Mouse (Mus musculus) myocyte (in vitro differentiated cells): ENCODE results near the gene Tuba1c. TPM values are rescaled to one million over a fixed set of nuclear protein-coding genes. Genes with fewer than 3 reads are reported as not detected.

Experiments
- H3K27me3 ChIP-seq: one replicate; pipeline ENCODE4 v1.6.1; 2011; ENCODE audit not compliant: control insufficient read depth, insufficient read depth, insufficient read length
- H3K36me3 ChIP-seq: one replicate; pipeline ENCODE4 v1.6.1; 2011; ENCODE audit not compliant: control insufficient read depth, insufficient read depth
- H3K4me2 ChIP-seq: one replicate; pipeline ENCODE4 v1.6.1; 2011; ENCODE audit warnings: low read depth, control low read depth
- H3K4me3 ChIP-seq: one replicate; pipeline ENCODE4 v1.5.1; 2011; ENCODE audit warnings: mild to moderate bottlenecking, control low read depth, moderate library complexity
- H3K79me2 ChIP-seq: one replicate; pipeline ENCODE4 v1.6.1; 2011; ENCODE audit not compliant: control insufficient read depth, insufficient read depth
- H3ac ChIP-seq: one replicate; pipeline ENCODE4 v1.6.1; 2011; ENCODE audit not compliant: control insufficient read depth, insufficient read length
- CEBPB ChIP-seq: IDR thresholded peaks from 2 replicates; pipeline ENCODE4 v1.6.1; 2011; ENCODE audit warnings: mild to moderate bottlenecking, moderate library complexity; ENCODE audit not compliant: poor library complexity, insufficient read depth, severe bottlenecking
- E2F4 ChIP-seq: IDR thresholded peaks from one replicate; pipeline ENCODE4 v1.6.1; 2011; ENCODE audit warnings: mild to moderate bottlenecking, control low read depth, moderate library complexity; ENCODE audit not compliant: insufficient read depth
- MAX ChIP-seq: IDR thresholded peaks from one replicate; pipeline ENCODE4 v1.6.1; 2011; ENCODE audit warnings: low read depth, mild to moderate bottlenecking, control low read depth
- MYOD1 ChIP-seq, 3 experiments: IDR thresholded peaks; one replicate each; pipeline ENCODE4 v1.6.1; 2011; ENCODE audit warnings: control low read depth in 2 of 3, low read depth in 2 of 3, mild to moderate bottlenecking in 2 of 3, moderate library complexity in 1 of 3; ENCODE audit not compliant: insufficient read length in 2 of 3, control insufficient read depth in 1 of 3
- MYOG ChIP-seq, 3 experiments: IDR thresholded peaks; one replicate each; pipeline ENCODE4 v1.6.1; 2011; ENCODE audit warnings: control low read depth in 2 of 3, low read depth in 2 of 3, mild to moderate bottlenecking in 2 of 3; ENCODE audit not compliant: insufficient read length in 2 of 3, control insufficient read depth in 1 of 3, insufficient read depth in 1 of 3
- POLR2A ChIP-seq: IDR thresholded peaks from one replicate; pipeline ENCODE4 v1.6.1; 2011; ENCODE audit warnings: low read depth, mild to moderate bottlenecking, control low read depth, moderate library complexity; ENCODE audit not compliant: insufficient read length
- POLR2AphosphoS2 ChIP-seq: IDR thresholded peaks from one replicate; pipeline ENCODE4 v1.6.1; 2011; ENCODE audit warnings: low read depth, control low read depth; ENCODE audit not compliant: insufficient read length
- REST ChIP-seq: IDR thresholded peaks from one replicate; pipeline ENCODE4 v1.6.1; 2011; ENCODE audit warnings: mild to moderate bottlenecking, control low read depth, moderate library complexity; ENCODE audit not compliant: insufficient read depth, insufficient read length
- SRF ChIP-seq: IDR thresholded peaks from one replicate; pipeline ENCODE4 v1.6.1; 2011; ENCODE audit warnings: low read depth; ENCODE audit not compliant: control insufficient read depth, insufficient read length
- TCF12 ChIP-seq: IDR thresholded peaks from one replicate; pipeline ENCODE4 v1.6.1; 2011; ENCODE audit warnings: mild to moderate bottlenecking, control low read depth; ENCODE audit not compliant: poor library complexity, insufficient read depth, severe bottlenecking
- TCF3 ChIP-seq: IDR thresholded peaks from one replicate; pipeline ENCODE4 v1.6.1; 2011; ENCODE audit warnings: low read depth, control low read depth; ENCODE audit not compliant: insufficient read length
- USF1 ChIP-seq: IDR thresholded peaks from one replicate; pipeline ENCODE4 v1.6.1; 2011; ENCODE audit warnings: low read depth, mild to moderate bottlenecking, control low read depth, moderate library complexity
- polyA plus RNA-seq: library from polyadenylated mRNA; unstranded; fragments of >200 nt; fragmentation: generic; extraction: Trizol; gene quantifications from one replicate; pipeline ENCODE4 v1.2.1, GENCODE M21; 2012; ENCODE audit warnings: missing spikeins

The Tuba1c gene
- polyA plus RNA-seq, 1 experiment = 462 TPM

GRCm38 (mm10) chr15:98994957-98995520 lies 34.7 kb upstream of the Tuba1c start:
- H3K79me2 ChIP-seq = no peaks in the 10 kb centered on the region
- no peak overlapping the region for H3K4me3 ChIP-seq
- no peaks in the 10 kb centered on the region for H3K27me3 ChIP-seq
- H3ac ChIP-seq = no peak overlapping the region
- TF ChIP-seq REST = no peak
- H3K4me2 ChIP-seq = no peak overlapping the region
- H3K36me3 ChIP-seq = no peaks in the 10 kb centered on the region

- no peaks in the 10 kb centered on the region for H3K27me3 ChIP-seq
- H3K4me2 ChIP-seq = no peak overlapping the region
- H3K79me2 ChIP-seq = no peaks in the 10 kb centered on the region
- TF ChIP-seq MYOD1 (IDR thresholded peaks at IDR 0.05; ENCODE audit: control insufficient read depth in 1 of 3, insufficient read length in 2 of 3, low read depth in 2 of 3) = no peak
- TF ChIP-seq POLR2A = no peak
- no peak for TF ChIP-seq MAX
- no peak for TF ChIP-seq TCF3
- no peak for TF ChIP-seq SRF
- no peak for TF ChIP-seq POLR2AphosphoS2
- TF ChIP-seq REST = no peak
- TF ChIP-seq MYOG (IDR thresholded peaks at IDR 0.05; ENCODE audit: control insufficient read depth in 1 of 3, insufficient read depth in 1 of 3, insufficient read length in 2 of 3, low read depth in 2 of 3) = no peak
- TF ChIP-seq CEBPB = no peak
- TF ChIP-seq TCF12 = no peak
- no peak for TF ChIP-seq USF1
- no peak for TF ChIP-seq E2F4
- H3ac ChIP-seq = no peak overlapping the region
- no peak overlapping the region for H3K4me3 ChIP-seq
- no peaks in the 10 kb centered on the region for H3K36me3 ChIP-seq
Observed at GRCm38 (mm10) chr15:98996840-98997239, 32.9 kb upstream of the Tuba1c start.

- Histone ChIP-seq H3K79me2 (no peaks in the 10 kb centered on the region), H3K4me2 (no peak overlapping the region), H3ac (no peak overlapping the region), H3K4me3 (no peak overlapping the region), H3K27me3 (no peaks in the 10 kb centered on the region), H3K36me3 (no peaks in the 10 kb centered on the region)
- no peak for TF ChIP-seq TCF3
- no peak for TF ChIP-seq MYOG (IDR thresholded peaks at IDR 0.05; ENCODE audit: control insufficient read depth in 1 of 3, insufficient read depth in 1 of 3, insufficient read length in 2 of 3, low read depth in 2 of 3)
- no peak for TF ChIP-seq TCF12
- TF ChIP-seq USF1 = no peak
- TF ChIP-seq E2F4 = no peak
- no peak for TF ChIP-seq POLR2A
- TF ChIP-seq CEBPB = no peak
- no peak for TF ChIP-seq REST
- TF ChIP-seq MYOD1 (IDR thresholded peaks at IDR 0.05; ENCODE audit: control insufficient read depth in 1 of 3, insufficient read length in 2 of 3, low read depth in 2 of 3) = no peak
- TF ChIP-seq MAX = no peak
- no peak for TF ChIP-seq POLR2AphosphoS2
- no peak for TF ChIP-seq SRF
Observed at GRCm38 (mm10) chr15:98997938-98998774, 31.5 kb upstream of the Tuba1c start.

- no peaks in the 10 kb centered on the region for H3K79me2 ChIP-seq
- no peaks in the 10 kb centered on the region for H3K27me3 ChIP-seq
- no peak overlapping the region for H3ac ChIP-seq
- H3K4me2 ChIP-seq = no peak overlapping the region
- no peaks in the 10 kb centered on the region for H3K36me3 ChIP-seq
- TF ChIP-seq SRF (no peak), MAX (no peak), E2F4 (no peak), TCF12 (no peak), MYOD1 (IDR thresholded peaks at IDR 0.05; ENCODE audit: control insufficient read depth in 1 of 3, insufficient read length in 2 of 3, low read depth in 2 of 3) (no peak), USF1 (no peak)
- H3K4me3 ChIP-seq = no peak overlapping the region
Observed at GRCm38 (mm10) chr15:98998775-98999157, 30.9 kb upstream of the Tuba1c start.

GRCm38 (mm10) chr15:99000535-99001283 lies 29.0 kb upstream of the Tuba1c start:
- Histone ChIP-seq H3ac (no peak overlapping the region), H3K4me3 (no peak overlapping the region), H3K4me2 (peak overlapping the region; percentile 38), H3K79me2 (no peaks in the 10 kb centered on the region), H3K36me3 (no peaks in the 10 kb centered on the region), H3K27me3 (no peaks in the 10 kb centered on the region)
- no peak for TF ChIP-seq TCF3
- no peak for TF ChIP-seq MYOD1 (IDR thresholded peaks at IDR 0.05; ENCODE audit: control insufficient read depth in 1 of 3, insufficient read length in 2 of 3, low read depth in 2 of 3)
- no peak for TF ChIP-seq TCF12
- no peak for TF ChIP-seq CEBPB
- TF ChIP-seq MYOG (IDR thresholded peaks at IDR 0.05; ENCODE audit: control insufficient read depth in 1 of 3, insufficient read depth in 1 of 3, insufficient read length in 2 of 3, low read depth in 2 of 3) = no peak
- no peak for TF ChIP-seq MAX
- TF ChIP-seq E2F4 = no peak
- no peak for TF ChIP-seq POLR2AphosphoS2
- TF ChIP-seq REST = no peak
- TF ChIP-seq POLR2A = no peak
- TF ChIP-seq SRF = no peak
- TF ChIP-seq USF1 = no peak
